Mouse (Mus musculus): ENCODE data around the gene Gart.

GRCm38 (mm10) chr16:91596779-91597671, 49.7 kb downstream of the Gart start:
- TF ChIP-seq CHD2 (IDR thresholded peaks at IDR 0.05; ENCODE audit: low read length) (0 out of 2 replicates have a peak, but pooled peaks have one; percentile 24), POLR2A (IDR thresholded peaks at IDR 0.05; ENCODE audit: low read depth, low read length) (peak; percentile 73), USF1 (IDR thresholded peaks at IDR 0.05; ENCODE audit: low read depth, low read length) (no peak), CTCF (conservative IDR thresholded peaks at IDR 0.05 in 1 of 2, IDR thresholded peaks at IDR 0.05 in 1 of 2; ENCODE audit: low read depth in 2 of 2, low read length in 2 of 2) (no peak), ZNF384 (IDR thresholded peaks at IDR 0.05; ENCODE audit: low read depth, low read length) (no peak), POLR2AphosphoS2 (IDR thresholded peaks at IDR 0.05; ENCODE audit: low read depth, low read length) (no peak), MEF2A (IDR thresholded peaks at IDR 0.05; ENCODE audit: borderline replicate concordance, low read depth, low read length) (peak; percentile 33; the same call in 1 of the 2 replicates), SIN3A (IDR thresholded peaks at IDR 0.05; ENCODE audit: low read length) (peak; percentile 50; the same call in 1 of the 2 replicates), SMC3 (IDR thresholded peaks at IDR 0.05; ENCODE audit: low read depth, low read length) (no peak), ETS1 (conservative IDR thresholded peaks at IDR 0.05; ENCODE audit: low read depth, low read length) (no peak), GABPA (IDR thresholded peaks at IDR 0.05; ENCODE audit: insufficient replicate concordance, low read depth, low read length) (no peak)
